Mouse (Mus musculus): ENCODE results near the gene Ung.

Gene Ung

DNA sequence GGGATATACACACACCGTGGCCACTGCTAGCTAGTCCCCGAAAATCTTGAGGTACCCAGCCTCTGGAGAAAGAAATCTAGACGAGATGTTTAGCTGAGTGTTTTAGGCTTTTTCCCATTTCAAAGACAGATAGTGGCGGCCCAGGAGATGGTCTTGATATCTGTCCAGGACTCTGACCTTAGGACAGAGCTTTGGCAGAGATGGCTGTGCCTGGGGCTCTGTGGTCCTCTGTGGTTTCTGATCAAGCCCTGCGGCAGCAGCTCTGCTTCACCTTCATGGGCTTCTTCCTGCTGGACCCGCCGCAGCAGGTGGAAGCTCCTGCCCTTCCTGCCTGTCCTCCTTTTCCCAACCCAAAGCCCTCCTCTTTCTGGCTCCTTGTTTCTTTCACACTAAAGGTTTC is 40.2 kb downstream of the Ung start:
- no peak for DNase-seq (ENCODE audit: low spot score)

DNA sequence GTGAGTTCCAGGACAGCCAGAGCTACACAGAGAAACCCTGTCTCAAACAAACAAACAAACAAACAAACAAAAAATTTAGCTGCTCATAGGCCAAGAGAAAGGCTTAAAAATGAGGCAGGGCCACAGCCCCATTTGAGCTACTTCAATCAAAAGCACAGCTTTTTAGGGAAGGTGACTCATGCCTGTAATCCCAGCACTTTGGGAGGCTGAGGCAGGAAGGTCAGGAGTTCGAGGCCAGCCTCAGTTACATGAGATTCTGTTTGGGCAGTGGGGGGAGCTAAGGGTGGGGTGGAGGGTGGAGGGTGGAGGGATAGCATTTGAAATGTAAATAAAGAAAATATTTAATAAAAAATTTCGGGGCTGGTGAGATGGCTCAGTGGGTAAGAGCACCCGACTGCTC is 42.8 kb downstream of the Ung start:
- DNase-seq (ENCODE audit: low spot score): peak; percentile 35

DNA sequence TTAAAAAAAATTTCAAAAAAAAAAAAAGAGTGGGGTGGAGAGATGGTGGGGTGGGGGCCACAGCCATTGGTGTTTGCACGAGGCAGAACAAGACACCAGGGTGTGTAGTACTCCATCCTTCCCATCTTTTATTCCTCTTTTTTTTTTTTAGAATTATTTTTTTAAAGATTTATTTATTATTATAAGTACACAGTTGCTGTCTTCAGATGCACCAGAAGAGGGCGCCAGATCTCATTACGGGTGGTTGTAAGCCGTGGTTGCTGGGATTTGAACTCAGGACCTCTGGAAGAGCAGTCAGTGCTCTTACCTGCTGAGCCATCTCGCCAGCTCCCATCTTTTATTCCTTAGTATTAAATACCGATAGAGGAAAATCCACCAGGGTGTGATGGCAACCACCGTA is 43.3 kb downstream of the Ung start:
- no peak for DNase-seq (ENCODE audit: low spot score)

DNA sequence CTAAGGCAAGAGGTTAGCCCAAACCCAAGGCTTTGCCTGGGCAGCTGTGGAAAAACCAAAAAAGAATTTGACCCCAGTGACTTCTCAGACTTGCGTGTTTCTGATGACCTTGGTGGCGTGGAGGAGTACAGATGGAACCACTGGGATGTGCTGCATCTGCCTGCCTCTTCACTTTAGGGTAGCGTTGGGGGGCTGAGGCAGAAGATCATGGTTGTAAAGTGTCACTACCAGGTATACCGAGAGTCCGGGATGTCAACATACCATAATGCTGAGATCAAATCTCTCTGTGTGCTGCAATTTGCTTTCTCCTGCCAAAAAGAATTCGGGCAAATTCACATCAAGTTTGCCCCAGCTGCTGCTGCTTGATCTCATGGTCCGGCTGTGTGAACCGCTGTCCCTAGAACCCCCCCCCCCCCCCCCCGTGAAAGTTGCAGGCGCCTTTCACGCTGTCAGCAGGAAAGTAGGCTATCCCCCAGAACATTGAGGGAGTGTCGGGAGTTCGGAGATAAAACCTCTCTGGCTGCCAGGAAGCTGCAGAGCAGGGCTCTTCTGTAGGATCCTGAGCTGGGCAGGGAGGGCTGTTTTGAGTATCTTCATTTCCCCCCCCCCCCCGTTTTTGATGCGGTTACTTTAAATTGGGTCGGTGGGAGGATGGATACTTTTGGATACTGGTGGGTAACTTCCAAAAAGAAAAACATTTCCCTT is 43.8 kb downstream of the Ung start:
- no peak for DNase-seq (ENCODE audit: low spot score)

DNA sequence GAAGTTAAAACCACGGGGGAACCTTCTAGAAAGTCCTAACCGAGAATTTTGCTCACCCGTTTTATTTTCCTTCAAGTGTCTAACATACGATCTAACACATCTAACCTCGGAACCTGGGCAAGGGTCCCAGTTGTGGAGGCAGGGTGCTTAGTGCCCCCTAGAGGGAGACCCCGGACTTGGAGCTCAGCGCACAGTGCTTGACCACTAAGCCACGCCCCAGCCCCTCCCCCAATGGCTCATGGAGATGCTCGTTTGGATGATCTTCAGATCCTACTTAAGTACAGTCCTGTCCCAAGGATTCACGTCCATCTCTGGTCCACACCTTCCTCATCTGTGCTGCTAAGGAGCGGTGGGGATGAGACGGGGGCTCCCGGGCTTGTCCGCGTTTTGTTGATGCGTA is 44.5 kb downstream of the Ung start:
- DNase-seq (ENCODE audit: low spot score): peak; percentile 83

DNA sequence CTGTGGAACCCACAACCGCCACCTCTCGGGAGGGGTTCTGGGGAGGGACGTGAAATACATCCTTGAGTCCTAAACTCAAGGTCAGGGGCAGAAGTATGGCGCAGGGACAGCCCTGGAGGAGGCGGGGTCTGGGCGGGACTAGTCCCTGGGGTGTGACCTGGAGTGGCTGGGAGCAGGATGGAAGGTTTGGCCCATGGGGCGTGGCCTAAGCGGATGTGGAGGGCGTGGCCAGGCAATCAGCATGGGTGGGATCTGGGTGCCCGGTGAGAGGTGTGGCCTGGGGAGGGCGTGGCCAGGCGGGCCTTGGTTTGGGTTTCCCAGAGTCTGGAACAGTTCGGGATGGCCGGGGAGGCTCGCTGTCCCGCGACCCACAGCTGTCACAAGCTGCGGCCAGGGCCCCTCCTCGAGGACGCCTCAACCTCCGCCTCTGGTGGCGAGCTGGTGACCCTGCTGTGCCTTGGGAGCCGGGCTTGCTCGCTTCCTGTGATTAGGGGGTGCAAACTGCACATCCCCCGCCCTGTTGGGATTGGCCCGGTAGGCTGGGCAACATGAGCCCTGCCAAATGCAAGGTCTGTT is 45.5 kb downstream of the Ung start:
- DNase-seq (ENCODE audit: low spot score): peak; percentile 99

DNA sequence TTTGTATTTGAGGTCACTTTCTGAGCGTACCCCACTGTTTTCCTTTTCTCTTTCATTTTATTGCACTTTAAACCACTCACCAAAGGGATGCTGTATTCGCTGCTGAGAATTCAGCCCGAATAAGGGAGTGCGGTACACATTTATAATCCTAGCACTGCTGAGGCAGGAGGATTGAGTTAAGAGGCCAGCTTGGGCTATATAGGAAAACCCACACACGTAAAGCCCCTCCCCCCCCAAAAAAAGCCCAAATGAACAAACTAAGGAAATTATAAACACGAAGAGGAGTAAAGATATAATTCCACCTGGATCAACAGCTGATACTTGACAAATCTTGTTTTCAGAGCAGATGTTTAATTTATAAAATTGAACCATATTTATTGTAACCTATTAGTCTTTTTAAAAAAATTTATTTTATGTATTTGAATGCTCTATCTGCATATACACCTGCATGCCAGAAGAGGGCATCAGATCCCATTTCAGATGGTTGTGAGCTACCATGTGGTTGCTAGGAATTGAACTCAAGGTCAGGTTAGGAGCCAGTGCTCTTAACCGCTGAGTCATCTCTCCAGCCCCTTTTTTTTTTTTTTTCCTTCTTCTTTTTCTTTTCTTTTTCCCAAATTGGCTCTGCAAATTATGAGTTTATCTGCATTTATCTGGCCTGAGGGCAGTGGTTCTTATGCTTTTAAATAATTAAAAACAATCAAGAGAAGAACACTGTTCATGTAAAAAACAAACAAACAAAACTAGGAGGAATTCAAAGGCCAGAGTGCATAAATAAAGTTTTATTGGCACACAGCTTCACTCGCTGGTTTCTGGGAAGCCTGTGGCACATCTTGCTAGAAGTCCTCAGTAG is 46.6 kb downstream of the Ung start:
- no peak for DNase-seq (ENCODE audit: low spot score)

DNA sequence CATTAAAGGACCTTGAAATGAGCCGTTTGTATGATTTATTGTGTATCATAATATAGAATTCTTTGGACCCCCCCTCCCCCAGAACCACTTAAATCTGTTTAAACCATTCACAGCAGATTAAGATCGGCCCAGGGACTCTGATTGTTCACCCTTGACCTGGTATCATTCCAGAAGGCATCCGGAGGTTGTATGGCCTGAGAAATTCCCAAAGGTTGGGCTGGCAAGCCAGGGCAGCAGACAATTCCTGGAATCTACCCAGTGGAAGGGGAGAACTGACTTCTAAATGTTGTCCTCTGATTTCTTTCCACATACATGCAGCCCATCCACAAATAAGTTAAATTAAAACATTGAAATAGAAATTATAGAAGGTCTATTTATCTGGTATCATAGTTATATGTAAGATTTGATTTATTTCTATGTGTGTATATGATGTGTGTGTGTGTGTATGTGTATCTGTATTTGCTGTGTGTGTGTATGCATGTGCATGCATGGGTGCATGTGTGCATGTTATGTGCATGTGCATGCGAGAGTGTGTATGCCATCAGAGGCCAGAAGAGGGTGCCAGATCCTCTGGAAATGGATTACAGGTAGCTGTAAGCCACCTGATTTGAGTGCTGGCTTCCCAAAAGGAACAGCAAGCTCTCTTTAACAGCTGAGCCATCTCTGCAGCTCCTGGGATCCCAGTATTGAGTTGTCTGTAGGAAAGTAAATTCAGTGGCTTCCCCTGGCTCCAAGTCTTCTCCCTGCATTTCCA is 48.0 kb downstream of the Ung start:
- no peak for DNase-seq (ENCODE audit: low spot score)

DNA sequence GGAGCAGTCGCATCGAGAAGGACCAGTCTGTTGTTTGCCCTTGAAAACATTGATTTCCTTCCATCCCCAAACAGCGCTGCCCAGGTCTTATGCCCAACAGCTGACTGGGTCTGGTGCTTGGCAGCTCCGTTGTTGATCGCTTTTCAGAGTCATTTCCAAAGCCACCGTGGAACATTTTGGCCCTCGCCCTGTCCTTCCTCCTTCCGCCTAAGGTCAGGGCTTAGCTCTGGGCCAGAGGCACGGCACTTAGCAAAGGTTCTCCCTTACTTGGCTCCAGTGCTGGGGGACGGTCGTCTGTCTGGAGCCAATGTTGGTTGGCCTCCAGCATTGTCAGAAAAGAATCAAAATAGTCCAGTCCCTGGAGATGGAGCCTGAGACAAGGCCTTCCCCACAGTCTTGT is 49.4 kb downstream of the Ung start:
- no peak for DNase-seq (ENCODE audit: low spot score)

DNA sequence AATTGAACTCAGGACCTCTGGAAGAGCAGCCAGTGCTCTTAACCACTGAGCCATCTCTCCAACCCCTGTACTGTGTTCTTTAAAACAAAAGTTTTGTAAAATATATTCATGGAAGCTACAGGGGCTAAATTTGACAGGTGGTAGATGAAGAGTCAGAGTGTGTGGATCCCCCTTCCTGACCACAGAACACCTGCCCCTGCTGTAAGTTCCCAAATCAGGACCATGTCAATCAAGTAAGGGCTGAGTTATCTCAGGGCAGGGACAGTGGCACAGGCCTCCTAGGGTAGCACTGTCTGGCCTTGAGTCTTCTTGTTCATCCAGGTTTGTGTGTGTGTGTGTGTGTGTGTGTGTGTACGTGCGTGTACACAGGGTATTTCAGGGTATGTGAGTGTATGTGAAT is 53.3 kb downstream of the Ung start:
- DNase-seq (ENCODE audit: low spot score): no peak

DNA sequence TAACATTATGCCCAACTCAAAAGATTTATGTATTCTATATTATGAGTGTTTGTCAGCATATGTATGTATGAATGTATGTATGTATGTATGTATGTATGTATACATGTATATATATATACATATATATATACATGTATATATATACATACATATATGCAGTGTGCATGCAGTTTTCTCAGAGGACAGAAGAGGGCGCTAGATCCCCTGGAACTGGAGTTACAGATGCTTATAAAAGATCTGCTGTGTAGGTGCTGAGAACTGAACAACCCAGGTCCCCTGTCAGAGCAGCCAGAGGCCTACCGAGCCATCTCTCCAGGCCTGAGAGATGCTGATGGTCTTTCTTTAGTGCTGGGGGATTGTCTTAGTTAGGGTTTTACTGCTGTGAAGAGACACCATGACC is 56.9 kb downstream of the Ung start:
- DNase-seq (ENCODE audit: low spot score): no peak

All from embryo, embryonic 10 days (tissue).